Mouse (Mus musculus): Measurements from ENCODE around the gene Xkrx. TPM values are rescaled to one million over a fixed set of nuclear protein-coding genes. Genes with fewer than 3 reads are reported as not detected.
"Not testable (repeated sequence)": the region's sequence is repeated elsewhere in the genome, so short reads cannot be mapped to it uniquely, and the experiment has no call there.

Gene Xkrx
- polyA plus RNA-seq (2012; rRNA removed) = 0.57 and 0.72 TPM in 2 replicates
- polyA plus RNA-seq (2014; fragmentation: Nextera tagmentation; extraction: Ambion mirVana) = 0.11 and 0.59 TPM in 2 replicates

- Histone ChIP-seq H3K36me3 (ENCODE audit: control insufficient read depth, insufficient read depth, low read length) (no peaks in the 10 kb centered on the region), H3K27me3 (ENCODE audit: control insufficient read depth, insufficient read depth, low read length) (0 out of 2 replicates have a peak, but pooled peaks cover 3% of the 10 kb centered on the region), H3K4me1 (ENCODE audit: control insufficient read depth, insufficient read depth, low read length) (peaks cover 3% of the 10 kb centered on the region; the same call in 1 of the 2 replicates), H3K27ac (replicated peaks; ENCODE audit: low read depth, low read length) (no peak within 1 kb of the TSS), H3K9me3 (ENCODE audit: control insufficient read depth, low read length) (no peaks in the 10 kb centered on the region), H3K4me2 (replicated peaks; ENCODE audit: low read depth, low read length, severe bottlenecking) (peak within 1 kb of the TSS; percentile 45), H3K9ac (ENCODE audit: low read depth, low read length, severe bottlenecking) (no peak within 1 kb of the TSS), H3K4me3 (replicated peaks; ENCODE audit: low read length) (peak within 1 kb of the TSS; percentile 18)
- no peak for ATAC-seq (ENCODE audit: low FRiP score, low read depth)
- TF ChIP-seq POLR2A (IDR thresholded peaks at IDR 0.05; ENCODE audit: borderline replicate concordance, extremely low read depth, insufficient read depth, insufficient read length) = no peak
- WGBS = 36% methylated on average over 16 of the region's 16 CpGs
- DNase-seq (ENCODE audit: low spot score) = no peak
These were observed at the start of gene Xkrx for GRCm38 (mm10) chrX:134162043-134162720. TSS of gene Xkrx (minus strand) at chrX:134162076.

DNA sequence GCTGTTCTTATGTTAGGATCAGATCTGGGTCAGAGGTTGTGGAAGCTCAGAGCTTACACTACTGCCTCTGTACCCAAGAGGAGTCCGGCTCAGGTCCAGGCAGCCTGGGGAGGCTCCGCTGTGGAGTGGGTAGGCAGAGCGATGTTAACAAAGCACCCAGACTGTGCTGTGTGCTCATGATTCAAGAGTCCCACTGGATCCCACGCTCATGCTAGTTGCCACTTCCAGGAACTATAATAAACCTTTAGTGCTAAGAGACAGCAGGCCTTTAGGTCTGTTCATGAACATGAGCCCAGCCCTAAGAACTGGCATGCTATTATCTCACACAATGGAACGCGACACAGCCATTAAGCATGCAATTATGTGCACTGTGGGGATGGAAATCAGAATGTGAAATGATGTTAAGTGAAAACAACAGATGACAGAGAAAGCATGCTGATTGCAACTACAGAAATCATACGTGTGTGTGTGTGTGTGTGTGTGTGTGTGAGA lies 49.3 kb upstream of the Xkrx start:
- Histone ChIP-seq H3K4me3 (replicated peaks; ENCODE audit: low read length) (no peak overlapping the region), H3K36me3 (ENCODE audit: control insufficient read depth, insufficient read depth, low read length) (no peaks in the 10 kb centered on the region), H3K27me3 (ENCODE audit: control insufficient read depth, insufficient read depth, low read length) (no peaks in the 10 kb centered on the region), H3K4me1 (ENCODE audit: control insufficient read depth, insufficient read depth, low read length) (no peaks in the 10 kb centered on the region), H3K4me2 (replicated peaks; ENCODE audit: low read depth, low read length, severe bottlenecking) (no peak overlapping the region), H3K27ac (replicated peaks; ENCODE audit: low read depth, low read length) (no peak overlapping the region), H3K9ac (ENCODE audit: low read depth, low read length, severe bottlenecking) (no peak overlapping the region), H3K9me3 (ENCODE audit: control insufficient read depth, low read length) (no peaks in the 10 kb centered on the region)
- DNase-seq (ENCODE audit: low spot score) (no peak), ATAC-seq (ENCODE audit: low FRiP score, low read depth) (no peak)
- WGBS = 85% methylated on average over 7 of the region's 7 CpGs
- TF ChIP-seq POLR2A (IDR thresholded peaks at IDR 0.05; ENCODE audit: borderline replicate concordance, extremely low read depth, insufficient read depth, insufficient read length) = no peak

- WGBS = 69% methylated on average over 2 of the region's 2 CpGs
- Histone ChIP-seq H3K9me3 (ENCODE audit: control insufficient read depth, low read length) (no peaks in the 10 kb centered on the region), H3K4me1 (ENCODE audit: control insufficient read depth, insufficient read depth, low read length) (no peaks in the 10 kb centered on the region), H3K4me3 (replicated peaks; ENCODE audit: low read length) (no peak overlapping the region), H3K36me3 (ENCODE audit: control insufficient read depth, insufficient read depth, low read length) (no peaks in the 10 kb centered on the region), H3K4me2 (replicated peaks; ENCODE audit: low read depth, low read length, severe bottlenecking) (no peak overlapping the region), H3K27me3 (ENCODE audit: control insufficient read depth, insufficient read depth, low read length) (no peaks in the 10 kb centered on the region), H3K27ac (replicated peaks; ENCODE audit: low read depth, low read length) (no peak overlapping the region), H3K9ac (ENCODE audit: low read depth, low read length, severe bottlenecking) (no peak overlapping the region)
- DNase-seq (ENCODE audit: low spot score) (no peak), ATAC-seq (ENCODE audit: low FRiP score, low read depth) (no peak)
- TF ChIP-seq POLR2A (IDR thresholded peaks at IDR 0.05; ENCODE audit: borderline replicate concordance, extremely low read depth, insufficient read depth, insufficient read length) = no peak
These were observed 46.6 kb upstream of the Xkrx start for GRCm38 (mm10) chrX:134208491-134208890.

DNA sequence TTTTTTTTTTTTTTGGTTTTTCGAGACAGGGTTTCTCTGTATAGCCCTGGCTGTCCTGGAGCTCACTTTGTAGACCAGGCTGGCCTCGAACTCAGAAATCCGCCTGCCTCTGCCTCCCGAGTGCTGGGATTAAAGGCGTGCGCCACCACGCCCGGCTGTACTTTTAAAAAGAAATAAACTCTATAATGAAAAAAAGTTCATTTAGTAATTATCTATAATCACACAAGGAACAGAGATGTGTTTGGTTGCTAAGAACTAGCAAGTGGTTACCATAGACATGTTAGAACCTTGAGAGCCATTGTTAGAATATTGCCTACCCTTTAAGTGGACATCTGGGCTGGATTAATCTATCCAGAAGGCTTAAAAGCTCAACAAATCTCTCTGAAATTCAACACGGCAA lies 25.3 kb upstream of the Xkrx start, which contains the start of gene Arl13a:
Arl13a (plus strand) TSS at position 301 of the 400 bp plus-strand sequence.
- not testable (repeated sequence) for H3K9me3 ChIP-seq (ENCODE audit: control insufficient read depth, low read length)

GRCm38 (mm10) chrX:134174699-134175098 lies 12.8 kb upstream of the Xkrx start:
- no peaks in the 10 kb centered on the region for H3K27me3 ChIP-seq (ENCODE audit: control insufficient read depth, insufficient read depth, low read length)
- DNase-seq (ENCODE audit: low spot score) = no peak
- WGBS = 92% methylated on average over 1 of the region's 1 CpGs
- no peak overlapping the region for H3K4me2 ChIP-seq (replicated peaks; ENCODE audit: low read depth, low read length, severe bottlenecking)
- no peak for ATAC-seq (ENCODE audit: low FRiP score, low read depth)
- H3K9ac ChIP-seq (ENCODE audit: low read depth, low read length, severe bottlenecking) = no peak overlapping the region
- H3K4me3 ChIP-seq (replicated peaks; ENCODE audit: low read length) = no peak overlapping the region
- TF ChIP-seq POLR2A (IDR thresholded peaks at IDR 0.05; ENCODE audit: borderline replicate concordance, extremely low read depth, insufficient read depth, insufficient read length) = no peak
- H3K4me1 ChIP-seq (ENCODE audit: control insufficient read depth, insufficient read depth, low read length) = no peaks in the 10 kb centered on the region
- H3K27ac ChIP-seq (replicated peaks; ENCODE audit: low read depth, low read length) = no peak overlapping the region
- no peaks in the 10 kb centered on the region for H3K36me3 ChIP-seq (ENCODE audit: control insufficient read depth, insufficient read depth, low read length)
- H3K9me3 ChIP-seq (ENCODE audit: control insufficient read depth, low read length) = no peaks in the 10 kb centered on the region

More for the DNA sequence above, 25.3 kb upstream of the Xkrx start, which contains the start of gene Arl13a:
- not testable (repeated sequence) for DNase-seq (ENCODE audit: low spot score); H3K4me1 ChIP-seq (ENCODE audit: control insufficient read depth, insufficient read depth, low read length); H3K36me3 ChIP-seq (ENCODE audit: control insufficient read depth, insufficient read depth, low read length); H3K27me3 ChIP-seq (ENCODE audit: control insufficient read depth, insufficient read depth, low read length); H3K4me2 ChIP-seq (replicated peaks; ENCODE audit: low read depth, low read length, severe bottlenecking); H3K27ac ChIP-seq (replicated peaks; ENCODE audit: low read depth, low read length); H3K4me3 ChIP-seq (replicated peaks; ENCODE audit: low read length); H3K9ac ChIP-seq (ENCODE audit: low read depth, low read length, severe bottlenecking); ATAC-seq (ENCODE audit: low FRiP score, low read depth)
- WGBS = 89% methylated on average over 9 of the region's 9 CpGs
